Mouse (Mus musculus) hematopoietic stem cell, adult 5-6 weeks (primary cell): ENCODE results near the gene Lax1. TPM values are rescaled to one million over a fixed set of nuclear protein-coding genes. Genes with fewer than 3 reads are reported as not detected.

Experiments used
- ATAC-seq, 2 experiments: fragments of 125-278 bp in 1 of 2; replicated peaks in 1 of 2; 2 replicates each; pipeline ENCODE4 v1.8.0; 2016 to 2017; ENCODE audit warnings: inconsistent platforms in 2 of 2, mild to moderate bottlenecking in 2 of 2, moderate number of reproducible peaks in 2 of 2, low read depth in 1 of 2, moderate TSS enrichment in 1 of 2; ENCODE audit not compliant: low FRiP score in 2 of 2, poor library complexity in 2 of 2, severe bottlenecking in 2 of 2, insufficient read depth in 1 of 2, low TSS enrichment in 1 of 2
- total RNA-seq: library from RNA; stranded (forward); fragments of 172-1452, 232-1000 nt; gene quantifications from 2 replicates; pipeline ENCODE4 v1.2.3, GENCODE M21; 2017

Gene Lax1
- total RNA-seq, 1 experiment from 2014 or later: 45.8 TPM

DNA sequence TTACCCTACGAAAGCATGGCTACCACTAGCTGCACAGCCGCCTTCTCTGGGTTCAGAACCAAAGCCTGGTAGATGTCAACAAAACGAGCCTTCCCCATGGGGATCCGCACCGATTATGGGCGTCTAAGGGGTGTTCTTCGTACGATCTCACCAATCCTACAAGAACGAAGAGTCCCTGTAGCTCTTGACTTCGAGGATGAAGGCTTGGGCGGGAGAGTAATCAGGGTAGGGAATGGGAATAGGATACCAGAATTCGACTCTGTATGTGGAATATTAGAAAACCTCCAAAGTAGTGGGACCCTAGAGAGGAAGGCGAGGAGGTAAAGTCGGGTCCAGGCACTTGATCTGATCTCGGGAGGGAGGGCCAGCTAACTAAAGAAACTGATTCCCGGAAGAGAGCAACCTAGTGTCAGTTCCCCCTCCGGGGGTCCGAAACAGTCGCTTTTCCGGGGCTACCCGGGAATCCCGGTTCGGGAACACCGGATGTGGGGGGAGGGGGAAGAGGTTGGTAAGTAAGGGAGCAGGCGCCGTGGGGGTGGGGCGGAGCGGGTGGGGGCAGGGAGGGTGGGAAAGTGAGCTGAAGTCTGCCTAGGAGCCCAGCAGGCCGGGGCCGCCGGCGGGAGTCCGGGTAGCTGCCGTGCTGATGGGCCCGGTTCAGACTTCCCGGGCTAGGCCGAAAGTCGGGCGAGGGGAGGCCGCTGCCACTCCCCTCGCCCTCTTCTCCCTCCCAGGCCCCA lies 29.3 kb downstream of the Lax1 start, which contains the start of gene Zbed6:
TSS of gene Zbed6 (minus strand) at position 420 of the 737 bp plus-strand sequence.
- peak; percentile 31 to 43; a peak in 2 of 4 replicates for ATAC-seq

DNA sequence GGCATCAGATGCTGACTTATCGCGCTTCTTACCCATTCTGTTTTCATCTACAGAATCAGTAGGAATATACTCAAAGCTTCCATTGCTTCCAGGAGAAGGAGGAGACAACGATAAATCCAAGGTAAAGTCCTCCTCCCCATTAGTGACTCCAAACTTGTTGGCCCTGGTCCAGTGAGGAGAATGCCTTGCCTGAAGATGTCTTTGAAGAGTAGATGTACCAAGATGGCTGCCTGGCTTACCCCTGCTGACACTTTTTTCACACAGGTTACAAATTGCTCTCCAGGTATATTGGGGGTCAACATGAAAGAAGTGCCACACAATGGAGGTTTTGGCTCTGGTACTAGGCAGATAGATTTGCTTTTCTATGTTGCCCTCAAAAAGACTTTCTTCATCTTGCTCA lies 31.0 kb downstream of the Lax1 start:
- ATAC-seq: no peak

DNA sequence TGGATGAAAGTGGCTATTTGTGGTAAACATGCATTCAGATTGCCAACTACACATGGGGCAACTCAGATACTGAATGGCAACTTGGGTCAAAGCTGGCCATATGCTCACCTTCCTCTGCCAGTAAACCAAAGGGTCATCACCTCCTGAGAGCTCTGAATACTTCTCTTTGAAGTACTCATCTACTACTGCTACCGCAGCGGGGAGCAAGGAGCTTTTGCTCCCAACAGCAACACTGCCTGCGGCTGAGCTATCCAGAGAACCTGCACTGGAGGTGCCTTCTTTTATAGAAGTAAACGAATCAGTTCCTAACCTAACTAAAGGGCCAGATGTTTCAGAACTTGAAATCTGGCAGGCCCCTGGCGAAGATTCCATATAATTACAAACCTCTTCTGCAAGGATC lies 33.1 kb downstream of the Lax1 start:
- no peak for ATAC-seq

DNA sequence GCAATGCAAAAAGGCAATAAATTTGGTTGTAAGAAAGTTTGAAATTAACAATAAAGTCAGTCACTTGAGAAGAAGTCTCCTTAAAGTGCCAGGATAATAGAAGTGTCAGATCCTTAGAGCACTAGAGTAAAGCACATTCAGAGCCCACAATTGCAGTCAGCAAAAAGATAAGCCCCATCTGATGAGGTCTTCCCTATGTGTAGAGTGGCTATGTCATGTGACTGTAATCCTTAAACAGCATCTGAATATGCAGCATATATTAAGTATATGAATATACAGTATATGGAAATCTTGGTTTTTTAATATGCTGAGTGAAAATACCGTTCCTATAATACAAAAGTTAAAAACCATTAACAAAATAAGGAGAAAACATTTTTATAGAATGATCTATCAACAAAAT lies 36.9 kb downstream of the Lax1 start:
- ATAC-seq: no peak

DNA sequence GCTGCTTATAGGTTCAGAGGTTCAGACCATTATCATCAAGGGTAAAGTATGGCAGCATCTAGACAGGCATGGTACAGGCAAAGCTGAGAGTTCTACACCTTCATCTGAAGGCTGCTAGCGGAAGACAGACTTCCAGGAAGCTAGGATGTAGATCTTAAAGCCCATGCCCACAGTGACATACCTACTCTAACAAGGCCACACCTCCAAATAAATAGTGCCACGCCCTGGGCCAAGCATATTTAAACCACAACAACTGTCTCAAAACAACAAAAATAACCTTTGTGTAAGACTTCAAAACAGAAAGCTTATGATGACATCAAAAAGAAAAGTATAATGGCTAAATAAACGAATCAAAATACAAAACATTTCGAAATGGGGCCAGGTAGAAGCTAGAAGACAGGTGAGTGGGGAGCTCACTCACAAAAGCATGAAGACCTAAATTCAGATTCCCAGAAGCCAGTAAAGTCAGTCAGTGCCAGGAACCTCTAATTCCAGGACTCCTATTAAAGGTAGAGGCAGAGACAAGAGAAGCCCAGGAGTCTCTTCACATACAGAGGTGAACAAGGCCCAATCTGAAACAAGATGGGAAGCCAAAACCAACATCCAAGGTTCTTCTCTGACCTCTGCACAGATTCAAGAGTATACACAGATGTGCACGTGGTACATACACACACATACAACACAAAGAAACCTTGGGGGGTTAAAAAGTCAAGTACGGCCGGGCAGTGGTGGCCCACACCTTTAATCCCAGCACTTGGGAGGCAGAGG lies 39.4 kb downstream of the Lax1 start:
- no peak for ATAC-seq

DNA sequence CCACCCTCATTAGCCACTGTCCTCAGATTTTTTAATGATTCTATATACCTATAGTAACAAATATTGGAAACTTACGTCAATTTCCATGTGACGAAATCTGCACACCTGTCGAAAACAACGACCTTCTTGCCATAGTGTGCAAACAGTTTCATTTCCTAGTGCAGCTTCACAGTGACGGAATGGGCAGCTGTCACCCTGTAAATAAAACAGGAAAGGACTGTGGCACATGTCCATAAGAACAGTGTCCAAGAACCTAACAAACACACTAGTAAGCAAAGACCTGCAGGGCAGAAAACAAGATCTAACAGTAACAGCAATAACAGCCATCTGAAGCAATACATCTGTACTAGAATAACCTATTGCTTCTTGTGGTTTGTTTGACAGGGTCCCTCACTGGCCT lies 44.3 kb downstream of the Lax1 start:
- no peak for ATAC-seq

DNA sequence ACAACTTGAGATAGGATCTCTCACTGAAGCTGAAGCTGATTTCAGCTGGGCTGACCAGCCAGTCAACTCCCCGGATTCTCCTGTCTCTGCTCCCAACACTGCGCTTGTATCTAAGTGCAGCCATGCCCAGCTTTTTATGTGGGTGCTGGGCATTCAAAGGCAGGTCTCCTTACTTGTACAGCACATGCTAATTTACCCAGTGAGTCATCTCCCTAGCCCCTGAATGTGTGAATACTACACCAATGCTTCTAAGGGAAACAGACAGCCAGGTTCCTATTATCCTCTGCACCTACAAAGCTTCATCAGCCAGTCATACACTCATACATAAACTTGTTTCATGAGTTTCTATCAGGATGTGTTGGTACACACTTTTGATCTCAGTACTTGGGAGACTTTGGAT lies 48.7 kb downstream of the Lax1 start:
- ATAC-seq: no peak

DNA sequence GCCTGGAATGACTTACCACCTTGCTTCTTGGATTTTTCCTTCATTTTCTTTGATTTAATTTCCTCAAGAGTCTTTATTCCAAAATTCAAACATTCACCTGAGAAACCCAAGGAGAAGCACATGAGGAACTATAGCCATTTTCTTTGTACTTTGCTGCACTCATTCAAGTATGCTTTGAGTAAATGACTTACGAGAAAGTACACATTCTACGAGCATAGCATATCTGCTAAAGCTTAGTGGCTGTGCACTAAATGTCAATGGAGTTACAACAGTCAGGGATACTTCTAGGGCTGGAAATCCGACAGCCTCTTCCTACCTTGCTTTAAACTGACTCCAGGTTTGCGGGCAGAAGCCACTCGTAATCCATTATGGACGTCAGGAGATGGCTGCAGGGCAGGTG lies 51.4 kb downstream of the Lax1 start:
- no peak for ATAC-seq

DNA sequence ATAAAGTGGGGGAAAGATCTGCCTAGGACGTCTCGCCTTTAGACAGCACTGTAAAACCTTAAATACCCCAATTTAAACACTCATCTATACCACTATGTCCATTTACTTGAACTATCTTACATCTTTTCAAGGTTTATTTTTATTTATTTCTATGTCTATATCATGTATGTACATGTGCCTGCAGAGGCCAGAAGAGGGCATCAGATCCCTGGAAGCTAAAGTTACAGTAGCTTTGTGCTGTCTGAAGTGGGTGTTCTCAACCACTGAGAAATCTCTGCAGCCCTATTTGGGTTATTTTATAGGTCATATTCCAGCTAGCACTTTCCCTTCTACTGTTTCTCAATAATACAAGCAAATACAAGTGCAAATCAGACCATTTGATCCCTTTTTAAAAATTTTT lies 57.7 kb downstream of the Lax1 start:
- no peak for ATAC-seq

Other genes with a start within 250 kb of the Lax1 start
- gene Snrpe, start 79.8 kb downstream of the Lax1 start, total RNA-seq: 249 and 459 TPM in 2 replicates
- 19.5 and 28.8 TPM in 2 replicates for gene Zbed6, start 29.2 kb downstream of the Lax1 start, total RNA-seq
- 10.0 and 12.3 TPM in 2 replicates for gene Gm38394, start 28.8 kb downstream of the Lax1 start, total RNA-seq
- 82.1 and 116 TPM in 2 replicates for gene Atp2b4, start 110.9 kb upstream of the Lax1 start, total RNA-seq
- 1.1 TPM in 1 of 2 replicates, not detected in the other for gene Optc, start 217.9 kb upstream of the Lax1 start, total RNA-seq
- not detected in 2 replicates for gene Prelp, start 231.3 kb upstream of the Lax1 start, total RNA-seq